Mouse (Mus musculus) embryonic fibroblast, embryonic 13.5 days (primary cell): Measurements from ENCODE around the gene Nfix.

Experiments
- CTCF ChIP-seq: IDR thresholded peaks from 2 replicates; pipeline ENCODE4 v1.5.1; 2011; ENCODE audit warnings: mild to moderate bottlenecking, control low read depth, low read length, moderate library complexity, borderline replicate concordance; ENCODE audit not compliant: insufficient read depth
- POLR2A ChIP-seq: IDR thresholded peaks from 2 replicates; pipeline ENCODE4 v1.6.1; 2011; ENCODE audit warnings: low read depth, mild to moderate bottlenecking, control low read depth, low read length, moderate library complexity

DNA sequence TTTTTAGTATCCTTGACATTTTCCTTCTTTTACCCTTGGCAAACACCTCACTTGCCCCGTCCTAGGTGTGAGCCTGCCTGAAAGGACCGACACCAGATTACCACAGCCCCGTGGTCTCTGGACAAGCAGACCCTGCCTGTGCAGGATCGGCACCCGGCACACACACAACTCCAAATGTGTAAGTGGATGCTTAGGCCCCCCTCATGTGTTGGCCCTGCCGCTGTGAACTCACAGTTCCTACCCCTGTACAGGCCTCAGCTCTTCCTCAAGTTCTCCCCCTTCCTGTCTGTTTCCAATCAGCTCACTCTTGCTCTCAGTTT is 77.7 kb downstream of the Nfix start:
- TF ChIP-seq CTCF (no peak), POLR2A (no peak)
